Mouse (Mus musculus) MEL (cell line): ENCODE measurements around the gene Scn4b. TPM values are rescaled to one million over a fixed set of nuclear protein-coding genes. Genes with fewer than 3 reads are reported as not detected.

Experiments used
- DNase-seq: peaks from one replicate; pipeline ENCODE4 v3.0.0; 2011; ENCODE audit warnings: low read depth, low spot score
- H3K27ac ChIP-seq: 2 replicates; pipeline ENCODE4 v1.5.1; 2012; ENCODE audit warnings: low read depth, mild to moderate bottlenecking, control low read depth, low read length, moderate library complexity; ENCODE audit not compliant: control insufficient read depth
- H3K27me3 ChIP-seq, 2 experiments: fragments of 150-350 bp in 1 of 2; sonication (generic) in 1 of 2; 2 replicates each; pipeline ENCODE4 v1.6.1; 2012; ENCODE audit warnings: low read length in 2 of 2, mild to moderate bottlenecking in 2 of 2, improper control_type of control experiment in 1 of 2, moderate library complexity in 1 of 2; ENCODE audit not compliant: insufficient read depth in 2 of 2, control insufficient read depth in 1 of 2
- H3K36me3 ChIP-seq, 2 experiments: 2 replicates each; pipeline ENCODE4 v1.6.1; 2012 to 2014; ENCODE audit warnings: low read length in 2 of 2, improper control_type of control experiment in 1 of 2, inconsistent platforms in 1 of 2, mild to moderate bottlenecking in 1 of 2; ENCODE audit not compliant: insufficient read depth in 2 of 2, control insufficient read depth in 1 of 2
- H3K4me1 ChIP-seq, 2 experiments: fragments of 150-350 bp in 1 of 2; sonication (generic) in 1 of 2; 2 replicates each; pipeline ENCODE4 v1.6.1; 2012; ENCODE audit warnings: low read length in 2 of 2, improper control_type of control experiment in 1 of 2, mild to moderate bottlenecking in 1 of 2; ENCODE audit not compliant: insufficient read depth in 2 of 2, control insufficient read depth in 1 of 2
- H3K4me3 ChIP-seq, 2 experiments: fragments of 150-350 bp in 1 of 2; sonication (generic) in 1 of 2; 2 replicates each; pipeline ENCODE4 v1.5.1; 2012; ENCODE audit warnings: low read depth in 2 of 2, low read length in 2 of 2, mild to moderate bottlenecking in 2 of 2, moderate library complexity in 2 of 2, control low read depth in 1 of 2, improper control_type of control experiment in 1 of 2; ENCODE audit not compliant: control insufficient read depth in 1 of 2, insufficient read depth in 1 of 2
- H3K79me2 ChIP-seq: 2 replicates; pipeline ENCODE4 v1.6.1; 2012; ENCODE audit warnings: mild to moderate bottlenecking, low read length, moderate library complexity; ENCODE audit not compliant: control insufficient read depth, poor library complexity, insufficient read depth
- H3K9ac ChIP-seq: 2 replicates; pipeline ENCODE4 v1.6.1; 2012; ENCODE audit warnings: low read depth, mild to moderate bottlenecking, control low read depth, low read length, moderate library complexity; ENCODE audit not compliant: control insufficient read depth, poor library complexity, severe bottlenecking
- H3K9me3 ChIP-seq: fragments of 150-350 bp; sonication (generic); replicated peaks from 2 replicates; pipeline ENCODE4 v1.6.1; 2012; ENCODE audit warnings: mild to moderate bottlenecking, low read length, improper control_type of control experiment, moderate library complexity; ENCODE audit not compliant: insufficient read depth
- CHD1 ChIP-seq: IDR thresholded peaks from 2 replicates; pipeline ENCODE4 v1.6.1; 2012; ENCODE audit warnings: low read depth, mild to moderate bottlenecking, inconsistent platforms, low read length, improper control_type of control experiment
- CHD2 ChIP-seq: IDR thresholded peaks from 2 replicates; pipeline ENCODE4 v1.6.1; 2011; ENCODE audit warnings: low read length, improper control_type of control experiment
- CTCF ChIP-seq, 3 experiments: IDR thresholded peaks in 2 of 3; conservative IDR thresholded peaks in 1 of 3; 2 replicates each; pipeline ENCODE4 v1.5.1; 2011 to 2012; ENCODE audit warnings: low read length in 3 of 3, low read depth in 2 of 3, mild to moderate bottlenecking in 2 of 3, improper control_type of control experiment in 1 of 3, inconsistent platforms in 1 of 3, mixed read lengths in 1 of 3, moderate library complexity in 1 of 3; ENCODE audit not compliant: control insufficient read depth in 1 of 3, insufficient read depth in 1 of 3, poor library complexity in 1 of 3, severe bottlenecking in 1 of 3
- E2F4 ChIP-seq: IDR thresholded peaks from 2 replicates; pipeline ENCODE4 v1.6.1; 2011; ENCODE audit warnings: low read depth, low read length, improper control_type of control experiment, borderline replicate concordance
- ELF1 ChIP-seq: IDR thresholded peaks from 2 replicates; pipeline ENCODE4 v1.6.1; 2014; ENCODE audit warnings: low read depth, mild to moderate bottlenecking, inconsistent platforms, low read length, improper control_type of control experiment, moderate library complexity
- EP300 ChIP-seq, 2 experiments: IDR thresholded peaks; 2 replicates each; pipeline ENCODE4 v1.6.1; 2011; ENCODE audit warnings: improper control_type of control experiment in 2 of 2, low read length in 2 of 2, low read depth in 1 of 2, mild to moderate bottlenecking in 1 of 2
- ETS1 ChIP-seq: IDR thresholded peaks from 2 replicates; pipeline ENCODE4 v1.6.1; 2012; ENCODE audit warnings: low read depth, mild to moderate bottlenecking, inconsistent platforms, low read length, improper control_type of control experiment, moderate library complexity
- GABPA ChIP-seq: IDR thresholded peaks from 2 replicates; pipeline ENCODE4 v1.6.1; 2012; ENCODE audit warnings: low read depth, mild to moderate bottlenecking, inconsistent platforms, low read length, improper control_type of control experiment, moderate library complexity
- GATA1 ChIP-seq: IDR thresholded peaks from 2 replicates; pipeline ENCODE4 v1.6.1; 2011; ENCODE audit warnings: low read depth, low read length, improper control_type of control experiment
- HCFC1 ChIP-seq: IDR thresholded peaks from 2 replicates; pipeline ENCODE4 v1.6.1; 2012; ENCODE audit warnings: low read depth, mild to moderate bottlenecking, inconsistent platforms, low read length, improper control_type of control experiment, moderate library complexity
- JUND ChIP-seq: IDR thresholded peaks from 2 replicates; pipeline ENCODE4 v1.6.1; 2011; ENCODE audit warnings: low read depth, mild to moderate bottlenecking, improper control_type of control experiment, low read length
- KAT2A ChIP-seq: conservative IDR thresholded peaks from 2 replicates; pipeline ENCODE4 v1.6.1; 2012; ENCODE audit warnings: low read depth, low read length, improper control_type of control experiment, inconsistent platforms
- MAFK ChIP-seq: IDR thresholded peaks from 2 replicates; pipeline ENCODE4 v1.6.1; 2011; ENCODE audit warnings: low read depth, mild to moderate bottlenecking, low read length, improper control_type of control experiment, borderline replicate concordance
- MEF2A ChIP-seq: IDR thresholded peaks from 2 replicates; pipeline ENCODE4 v1.6.1; 2014; ENCODE audit warnings: low read depth, mild to moderate bottlenecking, inconsistent platforms, low read length, improper control_type of control experiment; ENCODE audit not compliant: poor library complexity, insufficient replicate concordance, severe bottlenecking; ENCODE audit errors: extremely low read depth
- MXI1 ChIP-seq: IDR thresholded peaks from 2 replicates; pipeline ENCODE4 v1.6.1; 2011; ENCODE audit warnings: mild to moderate bottlenecking, low read depth, low read length, improper control_type of control experiment
- MYC ChIP-seq: IDR thresholded peaks from 2 replicates; pipeline ENCODE4 v1.6.1; 2011; ENCODE audit warnings: low read depth, mild to moderate bottlenecking, low read length, improper control_type of control experiment, moderate library complexity
- NRF1 ChIP-seq: IDR thresholded peaks from 2 replicates; pipeline ENCODE4 v1.6.1; 2014; ENCODE audit warnings: low read depth, mild to moderate bottlenecking, inconsistent platforms, low read length, improper control_type of control experiment, moderate library complexity; ENCODE audit not compliant: poor library complexity, insufficient read depth, severe bottlenecking
- POLR2A ChIP-seq, 2 experiments: IDR thresholded peaks; 2 replicates each; pipeline ENCODE4 v1.6.1; 2011 to 2012; ENCODE audit warnings: low read length in 2 of 2, mild to moderate bottlenecking in 2 of 2, control low read depth in 1 of 2, improper control_type of control experiment in 1 of 2, low read depth in 1 of 2, moderate library complexity in 1 of 2; ENCODE audit not compliant: control insufficient read depth in 1 of 2, insufficient read depth in 1 of 2, poor library complexity in 1 of 2
- POLR2AphosphoS5 ChIP-seq: IDR thresholded peaks from 2 replicates; pipeline ENCODE4 v1.6.1; 2012; ENCODE audit warnings: low read depth, borderline replicate concordance, mild to moderate bottlenecking, inconsistent platforms, low read length, moderate library complexity, mixed read lengths
- RAD21 ChIP-seq: IDR thresholded peaks from 2 replicates; pipeline ENCODE4 v1.6.1; 2011; ENCODE audit warnings: mild to moderate bottlenecking, low read depth, low read length, improper control_type of control experiment
- RCOR1 ChIP-seq: IDR thresholded peaks from 2 replicates; pipeline ENCODE4 v1.6.1; 2012; ENCODE audit warnings: low read depth, mild to moderate bottlenecking, inconsistent platforms, low read length, improper control_type of control experiment
- TCF12 ChIP-seq: IDR thresholded peaks from 2 replicates; pipeline ENCODE4 v1.6.1; 2014; ENCODE audit warnings: low read depth, mild to moderate bottlenecking, inconsistent platforms, low read length, improper control_type of control experiment, moderate library complexity
- UBTF ChIP-seq: IDR thresholded peaks from 2 replicates; pipeline ENCODE4 v1.6.1; 2012; ENCODE audit warnings: low read depth, mild to moderate bottlenecking, inconsistent platforms, low read length, improper control_type of control experiment, moderate library complexity, borderline replicate concordance; ENCODE audit not compliant: insufficient read depth
- USF1 ChIP-seq: IDR thresholded peaks from 2 replicates; pipeline ENCODE4 v1.6.1; 2014; ENCODE audit warnings: low read depth, mild to moderate bottlenecking, inconsistent platforms, low read length, improper control_type of control experiment, moderate library complexity
- USF2 ChIP-seq, 2 experiments: IDR thresholded peaks; 2 replicates each; pipeline ENCODE4 v1.6.1; 2011 to 2012; ENCODE audit warnings: improper control_type of control experiment in 2 of 2, low read length in 2 of 2, borderline replicate concordance in 1 of 2, inconsistent platforms in 1 of 2, low read depth in 1 of 2, mild to moderate bottlenecking in 1 of 2; ENCODE audit not compliant: insufficient read depth in 1 of 2
- ZC3H11A ChIP-seq: IDR thresholded peaks from 2 replicates; pipeline ENCODE4 v1.6.1; 2012; ENCODE audit warnings: low read depth, mild to moderate bottlenecking, inconsistent platforms, low read length, improper control_type of control experiment
- ZMIZ1 ChIP-seq: IDR thresholded peaks from 2 replicates; pipeline ENCODE4 v1.6.1; 2012; ENCODE audit warnings: low read depth, mild to moderate bottlenecking, inconsistent platforms, low read length, improper control_type of control experiment, moderate library complexity
- ZNF384 ChIP-seq: IDR thresholded peaks from 2 replicates; pipeline ENCODE4 v1.6.1; 2012; ENCODE audit warnings: low read depth, mild to moderate bottlenecking, inconsistent platforms, low read length, improper control_type of control experiment
- polyA plus RNA-seq, 2 experiments: library from polyadenylated mRNA; stranded (reverse) in 1 of 2; unstranded in 1 of 2; fragments of >175 nt in 1 of 2; fragments of >200 nt in 1 of 2; gene quantifications; 2 replicates each; pipeline versions ENCODE4 v1.2.1 to v1.2.4; 2012; ENCODE audit warnings: low replicate concordance in 2 of 2, low read depth in 1 of 2; ENCODE audit not compliant: insufficient read length in 2 of 2, insufficient read depth in 1 of 2, missing spikeins in 1 of 2
- total RNA-seq: library from RNA; depleted of rRNA; stranded (reverse); fragments of 300-350 nt; gene quantifications from 2 replicates; pipeline ENCODE4 v1.2.3, GENCODE M21; 2012

Scn4b gene
- total and polyA plus RNA-seq, 3 experiments = not detected

- TF ChIP-seq UBTF (no peak), MEF2A (no peak), USF2 (IDR thresholded peaks at IDR 0.05; ENCODE audit: borderline replicate concordance in 1 of 2, insufficient read depth in 1 of 2, low read depth in 1 of 2, low read length in 2 of 2) (no peak), POLR2A (IDR thresholded peaks at IDR 0.05; ENCODE audit: control insufficient read depth in 1 of 2, insufficient read depth in 1 of 2, low read depth in 1 of 2, low read length in 2 of 2, poor library complexity in 1 of 2) (no peak), ZNF384 (no peak), ELF1 (no peak), KAT2A (no peak), E2F4 (no peak), CTCF (IDR thresholded peaks at IDR 0.05 in 2 of 3, conservative IDR thresholded peaks at IDR 0.05 in 1 of 3; ENCODE audit: control insufficient read depth in 1 of 3, insufficient read depth in 1 of 3, low read depth in 2 of 3, low read length in 3 of 3, poor library complexity in 1 of 3, severe bottlenecking in 1 of 3) (peak; percentile 89 to 90 (median 89)), CHD2 (no peak)
These were observed 16.4 kb upstream of the Scn4b start (continued) for GRCm38 (mm10) chr9:45121769-45122168.

DNA sequence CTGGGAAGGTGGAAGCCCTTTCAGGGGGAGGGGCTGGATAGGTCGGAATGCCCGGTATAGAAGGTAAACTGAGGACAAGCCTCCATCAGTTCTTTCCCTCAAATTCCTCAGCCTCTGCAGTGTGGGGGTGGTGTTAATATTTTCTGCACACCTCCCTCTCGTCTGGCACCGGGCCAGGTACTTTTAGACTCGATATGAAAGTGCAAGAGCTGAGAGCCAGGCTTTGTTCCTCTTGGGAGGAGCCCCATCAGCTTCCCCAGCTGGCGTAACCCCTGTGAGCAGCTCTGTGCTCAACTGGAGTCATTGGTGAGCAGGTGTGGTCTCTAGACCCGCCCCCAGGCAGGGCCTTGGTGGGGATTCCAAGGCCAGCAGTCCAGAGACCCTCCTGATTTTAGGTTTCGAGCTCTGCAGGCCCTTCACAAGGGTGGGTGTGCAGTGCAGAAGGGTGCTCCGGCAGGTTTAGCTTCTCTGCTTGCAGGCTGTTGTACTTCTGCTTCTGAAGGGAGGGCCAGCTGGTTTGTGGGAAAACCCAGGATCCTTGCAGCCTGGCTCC, 15.9 kb upstream of the Scn4b start:
- peak overlapping the region; percentile 49 for H3K9ac ChIP-seq
- TF ChIP-seq EP300 (IDR thresholded peaks at IDR 0.05; ENCODE audit: low read depth in 1 of 2, low read length in 2 of 2) = 0 out of 4 replicates have a peak, but pooled peaks of 1 of the 2 experiments have one; percentile 1
- no peak for TF ChIP-seq NRF1
- TF ChIP-seq ELF1 = no peak
- no peak for TF ChIP-seq GATA1
- no peak for TF ChIP-seq RAD21
- no peak for TF ChIP-seq POLR2AphosphoS5
- H3K4me3 ChIP-seq = peak overlapping the region; percentile 33 to 35; a peak in 2 of 4 replicates
- peaks cover under 1 to 4% of the 10 kb centered on the region in 2 experiments; a peak in 3 of 4 replicates for H3K27me3 ChIP-seq
- H3K27ac ChIP-seq = no peak overlapping the region
- peaks cover 0 to 2% of the 10 kb centered on the region in 2 experiments; a peak in 2 of 4 replicates for H3K36me3 ChIP-seq
- H3K4me1 ChIP-seq = peaks cover 0 to 4% of the 10 kb centered on the region in 2 experiments; a peak in 2 of 4 replicates
- DNase-seq = peak; percentile 82
- no peaks in the 10 kb centered on the region for H3K79me2 ChIP-seq
- H3K9me3 ChIP-seq = no peaks in the 10 kb centered on the region

GRCm38 (mm10) chr9:45125211-45125610, 13.0 kb upstream of the Scn4b start:
- H3K27me3 ChIP-seq = peaks cover 7 to 11% of the 10 kb centered on the region in 2 experiments
- no peak overlapping the region for H3K9ac ChIP-seq
- no peaks in the 10 kb centered on the region for H3K79me2 ChIP-seq
- no peak overlapping the region for H3K4me3 ChIP-seq
- H3K4me1 ChIP-seq = peaks cover 0 to 4% of the 10 kb centered on the region in 2 experiments; a peak in 2 of 4 replicates
- no peak for DNase-seq
- H3K36me3 ChIP-seq = peaks cover 0 to 2% of the 10 kb centered on the region in 2 experiments; a peak in 2 of 4 replicates
- no peak overlapping the region for H3K27ac ChIP-seq
- H3K9me3 ChIP-seq = no peaks in the 10 kb centered on the region
- TF ChIP-seq CHD1 = no peak
- no peak for TF ChIP-seq MYC
- no peak for TF ChIP-seq ZC3H11A
- no peak for TF ChIP-seq MAFK
- TF ChIP-seq UBTF = no peak
- TF ChIP-seq GABPA = no peak
- no peak for TF ChIP-seq HCFC1
- TF ChIP-seq MXI1 = no peak
- TF ChIP-seq TCF12 = no peak
- TF ChIP-seq JUND = no peak
- no peak for TF ChIP-seq POLR2A (IDR thresholded peaks at IDR 0.05; ENCODE audit: control insufficient read depth in 1 of 2, insufficient read depth in 1 of 2, low read depth in 1 of 2, low read length in 2 of 2, poor library complexity in 1 of 2)
- TF ChIP-seq ZMIZ1 = no peak
- no peak for TF ChIP-seq USF1
- TF ChIP-seq RCOR1 = no peak
- TF ChIP-seq CHD2 = no peak
- TF ChIP-seq ETS1 = no peak
- no peak for TF ChIP-seq MEF2A
